Mouse (Mus musculus): ENCODE results near the gene Arhgef28. TPM values are rescaled to one million over a fixed set of nuclear protein-coding genes. Genes with fewer than 3 reads are reported as not detected.

The Arhgef28 gene
- polyA plus RNA-seq, 1 experiment from 2014 or later: 0.74 TPM

DNA sequence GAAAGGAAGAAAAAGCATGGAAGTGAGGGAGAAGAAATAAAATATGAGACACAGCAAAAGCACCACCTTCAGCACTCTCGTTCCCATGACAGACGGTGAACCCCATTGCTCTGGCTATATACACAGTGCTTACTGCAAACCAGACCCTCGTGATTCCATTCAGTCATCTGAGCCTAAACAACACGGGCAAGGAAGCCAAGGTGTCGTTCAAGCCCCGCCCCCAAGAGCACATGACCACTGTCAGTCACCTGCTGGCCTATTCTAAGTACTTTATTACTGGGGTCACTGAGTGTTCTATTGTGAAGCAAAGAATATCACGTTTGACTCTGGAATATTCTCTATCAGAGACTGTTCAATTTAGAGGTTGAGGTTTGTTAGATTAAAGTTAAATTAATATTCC lies 202.5 kb downstream of the Arhgef28 start:
- Histone ChIP-seq H3K4me1 (ENCODE audit: insufficient read depth) (peaks cover 4% of the 10 kb centered on the region; the same call in 1 of the 2 replicates), H3K27ac (ENCODE audit: low read depth) (no peak overlapping the region), H3K9me3 (ENCODE audit: low read length) (no peaks in the 10 kb centered on the region), H3K36me3 (replicated peaks; ENCODE audit: insufficient read depth, low read length) (no peaks in the 10 kb centered on the region), H3K9ac (replicated peaks) (no peak overlapping the region), H3K4me3 (ENCODE audit: low read depth, low read length) (no peak overlapping the region), H3K27me3 (ENCODE audit: insufficient read depth, low read length) (no peaks in the 10 kb centered on the region), H3K4me2 (ENCODE audit: low read depth, low read length) (no peak overlapping the region)
- WGBS (ENCODE audit: insufficient replicate concordance): 54% methylated on average over 7 of the region's 7 CpGs
- no peak for ATAC-seq
- DNase-seq: no peak
- no peak for TF ChIP-seq EP300 (IDR thresholded peaks at IDR 0.05; ENCODE audit: low read depth)
- TF ChIP-seq CTCF (IDR thresholded peaks at IDR 0.05; ENCODE audit: low read depth): no peak

DNA sequence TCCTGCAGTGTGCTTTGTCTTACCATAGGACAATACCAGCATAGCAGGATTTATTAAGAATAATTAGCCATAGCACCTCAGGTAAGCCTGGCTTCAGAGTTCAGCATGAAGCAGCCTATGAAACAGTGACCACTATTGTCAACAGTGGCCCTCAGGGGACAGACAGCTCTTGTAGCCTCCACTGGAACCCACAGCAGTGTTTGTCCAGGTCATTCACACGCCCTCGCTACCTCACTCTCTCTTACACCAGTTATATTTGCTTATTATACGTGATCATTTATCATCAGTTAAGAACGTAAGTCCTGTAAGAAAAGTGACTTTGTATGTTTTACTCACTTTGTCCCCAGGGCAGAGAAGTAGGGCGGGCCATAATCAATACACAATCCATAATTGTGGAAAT lies 203.6 kb downstream of the Arhgef28 start:
- WGBS (ENCODE audit: insufficient replicate concordance): 72% methylated on average over 5 of the region's 5 CpGs
- no peak for TF ChIP-seq CTCF (IDR thresholded peaks at IDR 0.05; ENCODE audit: low read depth)
- TF ChIP-seq EP300 (IDR thresholded peaks at IDR 0.05; ENCODE audit: low read depth): no peak
- H3K9me3 ChIP-seq (ENCODE audit: low read length): no peaks in the 10 kb centered on the region
- ATAC-seq (no peak), DNase-seq (no peak)
- no peak overlapping the region for H3K27ac ChIP-seq (ENCODE audit: low read depth)
- H3K9ac ChIP-seq (replicated peaks): no peak overlapping the region
- H3K4me1 ChIP-seq (ENCODE audit: insufficient read depth): peaks cover 4% of the 10 kb centered on the region; the same call in 1 of the 2 replicates
- H3K4me2 ChIP-seq (ENCODE audit: low read depth, low read length): no peak overlapping the region
- H3K4me3 ChIP-seq (ENCODE audit: low read depth, low read length): no peak overlapping the region
- H3K27me3 ChIP-seq (ENCODE audit: insufficient read depth, low read length): no peaks in the 10 kb centered on the region
- H3K36me3 ChIP-seq (replicated peaks; ENCODE audit: insufficient read depth, low read length): no peaks in the 10 kb centered on the region

DNA sequence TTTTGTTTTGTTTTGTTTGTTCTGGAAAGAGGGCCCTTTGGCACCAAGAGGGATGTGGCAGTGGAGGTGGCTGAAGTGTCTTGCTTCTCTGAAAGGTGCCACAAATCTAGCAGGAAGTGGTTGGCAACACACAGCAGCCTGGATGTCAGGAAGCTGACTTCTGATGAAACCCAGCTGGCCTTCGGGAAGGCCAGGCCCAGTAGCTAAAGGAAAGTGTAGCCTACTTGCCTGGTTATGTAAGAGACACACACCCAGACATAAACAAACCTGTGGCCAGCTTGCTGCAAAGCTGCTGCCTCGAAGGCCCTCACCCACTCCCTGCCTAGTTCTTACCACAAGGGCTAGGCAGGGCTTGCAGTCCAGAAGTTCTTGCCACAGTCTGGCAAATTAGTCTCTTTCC lies 204.1 kb downstream of the Arhgef28 start:
- DNase-seq (no peak), ATAC-seq (no peak)
- no peak overlapping the region for H3K9ac ChIP-seq (replicated peaks)
- H3K9me3 ChIP-seq (ENCODE audit: low read length): no peaks in the 10 kb centered on the region
- no peak overlapping the region for H3K27ac ChIP-seq (ENCODE audit: low read depth)
- H3K27me3 ChIP-seq (ENCODE audit: insufficient read depth, low read length): no peaks in the 10 kb centered on the region
- H3K4me2 ChIP-seq (ENCODE audit: low read depth, low read length): no peak overlapping the region
- TF ChIP-seq EP300 (IDR thresholded peaks at IDR 0.05; ENCODE audit: low read depth): no peak
- no peak for TF ChIP-seq CTCF (IDR thresholded peaks at IDR 0.05; ENCODE audit: low read depth)
- peaks cover 4% of the 10 kb centered on the region; the same call in 1 of the 2 replicates for H3K4me1 ChIP-seq (ENCODE audit: insufficient read depth)
- H3K36me3 ChIP-seq (replicated peaks; ENCODE audit: insufficient read depth, low read length): no peaks in the 10 kb centered on the region
- 14% methylated on average over 2 of the region's 2 CpGs for WGBS (ENCODE audit: insufficient replicate concordance)
- H3K4me3 ChIP-seq (ENCODE audit: low read depth, low read length): no peak overlapping the region

DNA sequence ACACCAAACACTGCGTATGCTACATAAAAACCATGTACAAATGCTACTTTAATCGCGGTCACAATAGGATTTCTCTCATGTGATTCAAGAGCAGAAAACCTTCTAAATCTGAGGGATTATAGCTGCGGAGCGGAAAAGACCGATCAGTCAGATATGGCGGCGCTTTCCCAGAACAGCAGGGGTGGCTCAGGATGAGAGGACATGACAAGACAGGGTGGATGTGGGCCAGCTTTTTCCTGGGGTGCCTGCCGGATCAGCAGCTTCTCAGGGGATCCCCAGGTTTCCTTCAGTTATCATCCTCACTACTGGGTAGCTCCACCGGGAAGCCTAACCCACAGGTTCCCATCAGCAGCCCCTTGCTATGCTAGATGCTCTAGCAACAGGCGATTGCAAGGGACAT lies 204.5 kb downstream of the Arhgef28 start:
- Histone ChIP-seq H3K36me3 (replicated peaks; ENCODE audit: insufficient read depth, low read length) (no peaks in the 10 kb centered on the region), H3K9ac (replicated peaks) (no peak overlapping the region), H3K27ac (ENCODE audit: low read depth) (no peak overlapping the region), H3K4me2 (ENCODE audit: low read depth, low read length) (no peak overlapping the region), H3K4me3 (ENCODE audit: low read depth, low read length) (no peak overlapping the region), H3K27me3 (ENCODE audit: insufficient read depth, low read length) (no peaks in the 10 kb centered on the region), H3K9me3 (ENCODE audit: low read length) (no peaks in the 10 kb centered on the region), H3K4me1 (ENCODE audit: insufficient read depth) (peaks cover 4% of the 10 kb centered on the region; the same call in 1 of the 2 replicates)
- ATAC-seq (no peak), DNase-seq (no peak)
- TF ChIP-seq CTCF (IDR thresholded peaks at IDR 0.05; ENCODE audit: low read depth) (no peak), EP300 (IDR thresholded peaks at IDR 0.05; ENCODE audit: low read depth) (no peak)
- WGBS (ENCODE audit: insufficient replicate concordance): 80% methylated on average over 11 of the region's 11 CpGs

DNA sequence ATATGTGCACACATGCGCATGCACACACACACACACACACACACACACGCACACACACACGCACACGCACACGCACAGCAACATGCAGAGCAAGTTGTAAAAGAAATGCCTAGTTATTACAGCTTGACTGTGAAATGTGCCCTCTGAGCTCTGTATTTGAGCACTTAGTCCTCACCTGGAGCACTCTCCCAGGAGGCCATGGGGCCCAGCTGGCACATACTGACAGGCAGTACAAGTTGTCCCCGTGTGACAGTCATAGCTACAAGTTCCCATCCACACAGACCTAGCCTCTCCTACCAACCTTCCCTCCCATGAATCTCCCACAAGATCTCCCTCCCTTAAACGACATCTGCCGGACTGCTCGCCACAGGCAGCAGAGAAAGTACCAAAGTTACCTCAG lies 205.4 kb downstream of the Arhgef28 start:
- H3K27me3 ChIP-seq (ENCODE audit: insufficient read depth, low read length): no peaks in the 10 kb centered on the region
- no peak overlapping the region for H3K4me2 ChIP-seq (ENCODE audit: low read depth, low read length)
- no peak overlapping the region for H3K9ac ChIP-seq (replicated peaks)
- H3K4me1 ChIP-seq (ENCODE audit: insufficient read depth): peaks cover 4% of the 10 kb centered on the region; the same call in 1 of the 2 replicates
- TF ChIP-seq CTCF (IDR thresholded peaks at IDR 0.05; ENCODE audit: low read depth): no peak
- no peak for TF ChIP-seq EP300 (IDR thresholded peaks at IDR 0.05; ENCODE audit: low read depth)
- 81% methylated on average over 9 of the region's 9 CpGs for WGBS (ENCODE audit: insufficient replicate concordance)
- H3K36me3 ChIP-seq (replicated peaks; ENCODE audit: insufficient read depth, low read length): no peaks in the 10 kb centered on the region
- H3K9me3 ChIP-seq (ENCODE audit: low read length): no peaks in the 10 kb centered on the region
- no peak overlapping the region for H3K4me3 ChIP-seq (ENCODE audit: low read depth, low read length)
- ATAC-seq (no peak), DNase-seq (no peak)
- H3K27ac ChIP-seq (ENCODE audit: low read depth): no peak overlapping the region

DNA sequence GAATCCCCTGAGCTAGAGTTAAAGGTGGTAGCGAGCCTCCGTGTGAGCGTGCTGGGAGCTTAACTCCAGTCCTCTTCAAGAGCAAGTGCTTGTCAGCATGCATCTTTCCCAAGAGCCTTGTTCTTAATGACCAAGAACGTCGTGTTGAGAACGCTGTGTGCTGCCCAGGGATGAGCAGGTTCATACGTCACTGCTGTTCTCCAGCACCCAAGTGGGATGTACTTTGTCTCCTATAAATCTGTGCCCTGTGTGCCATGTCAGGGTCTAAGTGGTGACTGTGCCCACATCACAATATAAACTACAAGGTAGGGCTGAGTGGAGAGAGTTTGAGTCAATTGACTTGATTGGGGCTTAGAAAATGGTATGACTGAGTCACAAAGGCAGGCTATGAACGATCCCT lies 207.1 kb downstream of the Arhgef28 start:
- H3K9ac ChIP-seq (replicated peaks): no peak overlapping the region
- H3K4me2 ChIP-seq (ENCODE audit: low read depth, low read length): no peak overlapping the region
- ATAC-seq (no peak), DNase-seq (no peak)
- TF ChIP-seq EP300 (IDR thresholded peaks at IDR 0.05; ENCODE audit: low read depth) (no peak), CTCF (IDR thresholded peaks at IDR 0.05; ENCODE audit: low read depth) (no peak)
- H3K36me3 ChIP-seq (replicated peaks; ENCODE audit: insufficient read depth, low read length): no peaks in the 10 kb centered on the region
- H3K27me3 ChIP-seq (ENCODE audit: insufficient read depth, low read length): no peaks in the 10 kb centered on the region
- H3K27ac ChIP-seq (ENCODE audit: low read depth): no peak overlapping the region
- WGBS (ENCODE audit: insufficient replicate concordance): 75% methylated on average over 8 of the region's 8 CpGs
- H3K4me3 ChIP-seq (ENCODE audit: low read depth, low read length): no peak overlapping the region
- H3K9me3 ChIP-seq (ENCODE audit: low read length): no peaks in the 10 kb centered on the region
- peaks cover 4% of the 10 kb centered on the region; the same call in 1 of the 2 replicates for H3K4me1 ChIP-seq (ENCODE audit: insufficient read depth)

DNA sequence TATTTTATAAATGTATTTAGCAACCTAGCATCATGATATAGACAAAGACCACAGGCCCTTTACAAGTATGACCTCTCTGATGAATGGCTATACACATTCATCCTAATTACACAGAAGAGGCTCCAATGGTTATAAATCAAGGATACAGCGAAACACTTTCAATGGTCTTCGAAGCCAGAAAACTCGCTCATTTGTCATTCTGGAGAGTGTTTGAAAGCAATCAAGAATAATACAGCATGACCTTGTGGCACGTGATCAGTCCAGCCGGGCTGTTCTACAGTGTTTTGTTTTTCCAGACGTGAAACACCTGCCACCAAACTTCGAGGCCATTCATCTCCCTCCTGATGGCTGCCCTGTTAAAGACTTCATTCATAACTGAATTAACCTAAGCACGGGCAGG lies 207.7 kb downstream of the Arhgef28 start:
- Histone ChIP-seq H3K9me3 (ENCODE audit: low read length) (no peaks in the 10 kb centered on the region), H3K36me3 (replicated peaks; ENCODE audit: insufficient read depth, low read length) (no peaks in the 10 kb centered on the region), H3K27ac (ENCODE audit: low read depth) (no peak overlapping the region), H3K27me3 (ENCODE audit: insufficient read depth, low read length) (no peaks in the 10 kb centered on the region), H3K4me2 (ENCODE audit: low read depth, low read length) (no peak overlapping the region), H3K9ac (replicated peaks) (no peak overlapping the region), H3K4me3 (ENCODE audit: low read depth, low read length) (no peak overlapping the region), H3K4me1 (ENCODE audit: insufficient read depth) (peaks cover 4% of the 10 kb centered on the region; the same call in 1 of the 2 replicates)
- ATAC-seq (no peak), DNase-seq (no peak)
- WGBS (ENCODE audit: insufficient replicate concordance): 74% methylated on average over 8 of the region's 8 CpGs
- TF ChIP-seq CTCF (IDR thresholded peaks at IDR 0.05; ENCODE audit: low read depth) (no peak), EP300 (IDR thresholded peaks at IDR 0.05; ENCODE audit: low read depth) (no peak)
